Mouse (Mus musculus): ENCODE data around the gene Usp2.

DNA sequence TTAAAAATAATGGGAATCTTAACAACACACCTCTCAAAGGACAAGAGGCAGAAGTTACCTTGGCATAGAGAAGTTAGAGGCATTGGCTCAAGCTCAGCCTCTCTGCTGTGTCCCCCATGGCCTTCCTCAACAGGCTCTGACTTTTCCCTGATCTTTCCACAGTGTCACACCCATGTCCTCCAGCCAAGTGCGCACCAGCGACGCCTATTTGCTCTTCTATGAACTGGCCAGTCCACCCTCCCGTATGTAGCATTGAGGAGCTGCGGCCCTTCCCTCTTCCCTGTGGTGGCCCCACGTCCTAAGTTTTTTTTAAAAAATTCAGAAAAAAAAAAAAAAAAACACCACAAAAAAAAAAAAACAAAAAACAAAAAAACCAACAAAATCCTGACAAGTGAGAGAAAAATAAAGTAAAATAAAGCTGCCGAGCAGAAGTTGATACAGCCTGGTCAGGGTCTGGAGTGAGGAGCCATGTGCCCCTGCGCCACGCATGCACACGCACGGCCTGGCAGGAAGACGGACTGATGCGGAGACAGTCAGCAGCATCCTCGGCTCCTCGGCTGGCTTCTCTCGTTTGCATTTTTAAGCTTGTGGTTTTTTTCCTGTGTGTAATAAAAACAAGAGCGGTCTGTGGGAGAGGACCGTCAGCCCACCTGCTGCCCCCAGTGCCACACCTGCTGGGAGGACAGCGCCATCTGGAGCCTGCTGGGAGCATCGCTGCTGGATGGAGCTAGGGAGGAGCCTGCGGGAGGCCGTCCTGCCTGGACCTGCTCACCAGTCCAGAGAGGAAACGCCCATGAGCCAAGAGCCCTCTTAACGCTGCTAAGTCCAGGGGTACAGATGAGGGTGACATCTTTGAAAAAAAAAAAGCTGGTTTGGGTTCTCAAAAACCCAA, 27.0 kb downstream of the Usp2 start:
- TF ChIP-seq ZNF384 (IDR thresholded peaks at IDR 0.05; ENCODE audit: low read depth, low read length) = peak; percentile 61; the same call in 1 of the 2 replicates
- TF ChIP-seq HCFC1 (IDR thresholded peaks at IDR 0.05; ENCODE audit: borderline replicate concordance, insufficient read depth, low read length) = no peak
- TF ChIP-seq CHD2 (IDR thresholded peaks at IDR 0.05; ENCODE audit: low read depth, low read length) = no peak
- TF ChIP-seq ZC3H11A (IDR thresholded peaks at IDR 0.05; ENCODE audit: borderline replicate concordance, low read depth, low read length) = peak; percentile 34; the same call in 1 of the 2 replicates
